Mouse (Mus musculus): ENCODE data around the gene Ephb2. TPM values are rescaled to one million over a fixed set of nuclear protein-coding genes. Genes with fewer than 3 reads are reported as not detected.
A peak's percentile ranks its signal among the peaks of the same experiment; 100 is the strongest.

Gene Ephb2
- polyA plus RNA-seq, 1 experiment from 2014 or later: 33.7 TPM

- no peak overlapping the region for H3K4me2 ChIP-seq
- no peak overlapping the region for H3K4me3 ChIP-seq (ENCODE audit: low read depth, low read length)
- no peak overlapping the region for H3K9ac ChIP-seq (ENCODE audit: low read length)
- no peak overlapping the region for H3K27ac ChIP-seq (ENCODE audit: low read depth, low read length)
- ATAC-seq (ENCODE audit: low FRiP score): no peak
- peaks cover 16% of the 10 kb centered on the region for H3K4me1 ChIP-seq (ENCODE audit: control insufficient read depth, insufficient read depth, low read length)
- H3K36me3 ChIP-seq (ENCODE audit: control insufficient read depth, insufficient read depth, low read length): no peaks in the 10 kb centered on the region
- DNase-seq (ENCODE audit: low spot score, missing footprints): no peak
- no peaks in the 10 kb centered on the region for H3K9me3 ChIP-seq (ENCODE audit: control insufficient read depth, low read length)
- H3K27me3 ChIP-seq (ENCODE audit: control insufficient read depth, insufficient read depth, low read length): peaks cover 19% of the 10 kb centered on the region
These were observed 199.8 kb downstream of the Ephb2 start for GRCm38 (mm10) chr4:136635995-136636394.

- H3K27me3 ChIP-seq (ENCODE audit: control insufficient read depth, insufficient read depth, low read length): peaks cover 1% of the 10 kb centered on the region
- no peak overlapping the region for H3K9ac ChIP-seq (ENCODE audit: low read length)
- no peaks in the 10 kb centered on the region for H3K36me3 ChIP-seq (ENCODE audit: control insufficient read depth, insufficient read depth, low read length)
- no peak for ATAC-seq (ENCODE audit: low FRiP score)
- H3K27ac ChIP-seq (ENCODE audit: low read depth, low read length): no peak overlapping the region
- no peak overlapping the region for H3K4me3 ChIP-seq (ENCODE audit: low read depth, low read length)
- no peaks in the 10 kb centered on the region for H3K9me3 ChIP-seq (ENCODE audit: control insufficient read depth, low read length)
- no peaks in the 10 kb centered on the region for H3K4me1 ChIP-seq (ENCODE audit: control insufficient read depth, insufficient read depth, low read length)
- 90% methylated on average over 11 of the region's 11 CpGs for WGBS
- no peak overlapping the region for H3K4me2 ChIP-seq
- DNase-seq (ENCODE audit: low spot score, missing footprints): no peak
These were observed 204.4 kb downstream of the Ephb2 start for GRCm38 (mm10) chr4:136631237-136631994.

- no peak overlapping the region for H3K4me3 ChIP-seq (ENCODE audit: low read depth, low read length)
- no peak overlapping the region for H3K27ac ChIP-seq (ENCODE audit: low read depth, low read length)
- no peaks in the 10 kb centered on the region for H3K4me1 ChIP-seq (ENCODE audit: control insufficient read depth, insufficient read depth, low read length)
- H3K27me3 ChIP-seq (ENCODE audit: control insufficient read depth, insufficient read depth, low read length): no peaks in the 10 kb centered on the region
- no peak overlapping the region for H3K4me2 ChIP-seq
- no peak overlapping the region for H3K9ac ChIP-seq (ENCODE audit: low read length)
- no peaks in the 10 kb centered on the region for H3K9me3 ChIP-seq (ENCODE audit: control insufficient read depth, low read length)
- ATAC-seq (ENCODE audit: low FRiP score) (no peak), DNase-seq (ENCODE audit: low spot score, missing footprints) (peak; percentile 41)
- 75% methylated on average over 6 of the region's 6 CpGs for WGBS
- no peaks in the 10 kb centered on the region for H3K36me3 ChIP-seq (ENCODE audit: control insufficient read depth, insufficient read depth, low read length)
These were observed 209.2 kb downstream of the Ephb2 start for GRCm38 (mm10) chr4:136626590-136626989.

- peak; percentile 81 for DNase-seq (ENCODE audit: low spot score, missing footprints)
- no peak within 1 kb of the TSS for H3K27ac ChIP-seq (ENCODE audit: low read depth, low read length)
- no peaks in the 10 kb centered on the region for H3K9me3 ChIP-seq (ENCODE audit: control insufficient read depth, low read length)
- no peaks in the 10 kb centered on the region for H3K27me3 ChIP-seq (ENCODE audit: control insufficient read depth, insufficient read depth, low read length)
- no peaks in the 10 kb centered on the region for H3K36me3 ChIP-seq (ENCODE audit: control insufficient read depth, insufficient read depth, low read length)
- no peak within 1 kb of the TSS for H3K4me3 ChIP-seq (ENCODE audit: low read depth, low read length)
- H3K4me2 ChIP-seq: no peak within 1 kb of the TSS
- 27% methylated on average over 6 of the region's 6 CpGs for WGBS
- ATAC-seq (ENCODE audit: low FRiP score): no peak
- H3K4me1 ChIP-seq (ENCODE audit: control insufficient read depth, insufficient read depth, low read length): 0 out of 2 replicates have a peak, but pooled peaks cover 2% of the 10 kb centered on the region
- H3K9ac ChIP-seq (ENCODE audit: low read length): no peak within 1 kb of the TSS
These were observed 213.4 kb downstream of the Ephb2 start, which contains the start of gene Lactbl1 for GRCm38 (mm10) chr4:136622388-136622787. Gene Lactbl1, plus strand, starts transcription at chr4:136622621.

GRCm38 (mm10) chr4:136621956-136622355 lies 213.8 kb downstream of the Ephb2 start:
- H3K27ac ChIP-seq (ENCODE audit: low read depth, low read length): no peak overlapping the region

GRCm38 (mm10) chr4:136621336-136621735 lies 214.5 kb downstream of the Ephb2 start:
- H3K9me3 ChIP-seq (ENCODE audit: control insufficient read depth, low read length): no peaks in the 10 kb centered on the region
- no peak overlapping the region for H3K4me3 ChIP-seq (ENCODE audit: low read depth, low read length)
- H3K4me2 ChIP-seq: no peak overlapping the region
- no peak overlapping the region for H3K9ac ChIP-seq (ENCODE audit: low read length)
- no peak overlapping the region for H3K27ac ChIP-seq (ENCODE audit: low read depth, low read length)
- H3K27me3 ChIP-seq (ENCODE audit: control insufficient read depth, insufficient read depth, low read length): no peaks in the 10 kb centered on the region
- no peaks in the 10 kb centered on the region for H3K36me3 ChIP-seq (ENCODE audit: control insufficient read depth, insufficient read depth, low read length)
- DNase-seq (ENCODE audit: low spot score, missing footprints): peak; percentile 97
- H3K4me1 ChIP-seq (ENCODE audit: control insufficient read depth, insufficient read depth, low read length): 0 out of 2 replicates have a peak, but pooled peaks cover 2% of the 10 kb centered on the region
- ATAC-seq (ENCODE audit: low FRiP score): no peak
- WGBS: 4% methylated on average over 1 of the region's 1 CpGs

More at GRCm38 (mm10) chr4:136621956-136622355, 213.8 kb downstream of the Ephb2 start:
- Histone ChIP-seq H3K4me1 (ENCODE audit: control insufficient read depth, insufficient read depth, low read length) (0 out of 2 replicates have a peak, but pooled peaks cover 2% of the 10 kb centered on the region), H3K4me2 (no peak overlapping the region), H3K9ac (ENCODE audit: low read length) (no peak overlapping the region), H3K4me3 (ENCODE audit: low read depth, low read length) (no peak overlapping the region), H3K27me3 (ENCODE audit: control insufficient read depth, insufficient read depth, low read length) (no peaks in the 10 kb centered on the region), H3K9me3 (ENCODE audit: control insufficient read depth, low read length) (no peaks in the 10 kb centered on the region), H3K36me3 (ENCODE audit: control insufficient read depth, insufficient read depth, low read length) (no peaks in the 10 kb centered on the region)
- no peak for ATAC-seq (ENCODE audit: low FRiP score)
- 57% methylated on average over 5 of the region's 5 CpGs for WGBS
- DNase-seq (ENCODE audit: low spot score, missing footprints): peak; percentile 57

- ATAC-seq (ENCODE audit: low FRiP score): no peak
- H3K27ac ChIP-seq (ENCODE audit: low read depth, low read length): no peak overlapping the region
These were observed 222.1 kb downstream of the Ephb2 start for GRCm38 (mm10) chr4:136613657-136614056.

GRCm38 (mm10) chr4:136610387-136610856 lies 225.4 kb downstream of the Ephb2 start, which contains the start of gene Tex46:
Gene Tex46, plus strand, starts transcription at chr4:136610437.
- DNase-seq (ENCODE audit: low spot score, missing footprints) (peak; percentile 57), ATAC-seq (ENCODE audit: low FRiP score) (no peak)
- H3K36me3 ChIP-seq (ENCODE audit: control insufficient read depth, insufficient read depth, low read length): no peaks in the 10 kb centered on the region
- H3K27me3 ChIP-seq (ENCODE audit: control insufficient read depth, insufficient read depth, low read length): no peaks in the 10 kb centered on the region
- H3K4me1 ChIP-seq (ENCODE audit: control insufficient read depth, insufficient read depth, low read length): no peaks in the 10 kb centered on the region
- WGBS: 57% methylated on average over 4 of the region's 4 CpGs
- H3K9me3 ChIP-seq (ENCODE audit: control insufficient read depth, low read length): no peaks in the 10 kb centered on the region
- no peak within 1 kb of the TSS for H3K27ac ChIP-seq (ENCODE audit: low read depth, low read length)
- H3K4me3 ChIP-seq (ENCODE audit: low read depth, low read length): no peak within 1 kb of the TSS
- H3K4me2 ChIP-seq: no peak within 1 kb of the TSS
- no peak within 1 kb of the TSS for H3K9ac ChIP-seq (ENCODE audit: low read length)

More at GRCm38 (mm10) chr4:136613657-136614056, 222.1 kb downstream of the Ephb2 start:
- peak; percentile 44 for DNase-seq (ENCODE audit: low spot score, missing footprints)
- Histone ChIP-seq H3K4me2 (no peak overlapping the region), H3K4me1 (ENCODE audit: control insufficient read depth, insufficient read depth, low read length) (no peaks in the 10 kb centered on the region), H3K9me3 (ENCODE audit: control insufficient read depth, low read length) (no peaks in the 10 kb centered on the region), H3K36me3 (ENCODE audit: control insufficient read depth, insufficient read depth, low read length) (no peaks in the 10 kb centered on the region), H3K27me3 (ENCODE audit: control insufficient read depth, insufficient read depth, low read length) (no peaks in the 10 kb centered on the region), H3K9ac (ENCODE audit: low read length) (no peak overlapping the region), H3K4me3 (ENCODE audit: low read depth, low read length) (no peak overlapping the region)
- WGBS: 72% methylated on average over 7 of the region's 7 CpGs

GRCm38 (mm10) chr4:136605756-136606485 lies 229.9 kb downstream of the Ephb2 start:
- 92% methylated on average over 19 of the region's 19 CpGs for WGBS
- no peaks in the 10 kb centered on the region for H3K36me3 ChIP-seq (ENCODE audit: control insufficient read depth, insufficient read depth, low read length)
- peak; percentile 37 for DNase-seq (ENCODE audit: low spot score, missing footprints)
- no peak overlapping the region for H3K27ac ChIP-seq (ENCODE audit: low read depth, low read length)
- ATAC-seq (ENCODE audit: low FRiP score): no peak
- H3K9ac ChIP-seq (ENCODE audit: low read length): no peak overlapping the region
- H3K9me3 ChIP-seq (ENCODE audit: control insufficient read depth, low read length): no peaks in the 10 kb centered on the region
- H3K27me3 ChIP-seq (ENCODE audit: control insufficient read depth, insufficient read depth, low read length): no peaks in the 10 kb centered on the region
- no peak overlapping the region for H3K4me2 ChIP-seq
- no peak overlapping the region for H3K4me3 ChIP-seq (ENCODE audit: low read depth, low read length)
- H3K4me1 ChIP-seq (ENCODE audit: control insufficient read depth, insufficient read depth, low read length): peaks cover 3% of the 10 kb centered on the region

All from midbrain, embryonic 11.5 days (tissue).